Mouse (Mus musculus) limb, embryonic 11.5 days (tissue): ENCODE measurements at regions not wholly inside any gene's neighbourhood (a gene's known extent, or its start where the extent isn't known, plus 50 kb on each side); places are given as distances from the start of the nearest gene placed in this dataset.

Source experiments
- ATAC-seq: fragments of 200-750 bp; cut with Nextera tagmentation; 2 replicates; pipeline ENCODE4 v1.8.0; 2017; ENCODE audit warnings: low read depth; ENCODE audit not compliant: insufficient number of reproducible peaks, low FRiP score, low TSS enrichment
- DNase-seq: peaks from one replicate; pipeline ENCODE4 v3.0.0-alpha.2; 2015; ENCODE audit warnings: low spot score
- H3K27ac ChIP-seq: fragments of 300-500 bp; sonication (generic); replicated peaks from 2 replicates; pipeline ENCODE4 v1.5.1; 2014; ENCODE audit warnings: low read depth, mild to moderate bottlenecking, low read length
- H3K27me3 ChIP-seq: fragments of 300-500 bp; sonication (generic); 2 replicates; pipeline ENCODE4 v1.6.1; 2014; ENCODE audit warnings: mild to moderate bottlenecking, low read length, mixed read lengths; ENCODE audit not compliant: control insufficient read depth, insufficient read depth
- H3K36me3 ChIP-seq: fragments of 300-500 bp; sonication (generic); 2 replicates; pipeline ENCODE4 v1.6.1; 2014; ENCODE audit warnings: mild to moderate bottlenecking, low read length, moderate library complexity, mixed read lengths; ENCODE audit not compliant: control insufficient read depth, insufficient read depth
- H3K4me1 ChIP-seq: fragments of 300-500 bp; sonication (generic); 2 replicates; pipeline ENCODE4 v1.6.1; 2014; ENCODE audit warnings: low read length, mixed read lengths; ENCODE audit not compliant: control insufficient read depth, insufficient read depth
- H3K4me2 ChIP-seq: fragments of 300-500 bp; sonication (generic); 2 replicates; pipeline ENCODE4 v1.6.1; 2014; ENCODE audit warnings: low read depth, mild to moderate bottlenecking, moderate library complexity; ENCODE audit not compliant: severe bottlenecking
- H3K4me3 ChIP-seq: fragments of 300-500 bp; sonication (generic); 2 replicates; pipeline ENCODE4 v1.5.1; 2014; ENCODE audit warnings: low read depth, low read length
- H3K9ac ChIP-seq: fragments of 300-500 bp; sonication (generic); 2 replicates; pipeline ENCODE4 v1.6.1; 2014; ENCODE audit warnings: mild to moderate bottlenecking, low read length
- H3K9me3 ChIP-seq: fragments of 300-500 bp; sonication (generic); 2 replicates; pipeline ENCODE4 v1.6.1; 2016; ENCODE audit warnings: low read length; ENCODE audit not compliant: control insufficient read depth
- WGBS: fragments of 180-500 bp; shearing (Covaris S2); extraction: QIAGEN DNeasy Blood & Tissue Kit; methylation state at CpG from one replicate; pipeline ENCODE4 v1.1.7; 2014; 5-methylcytosine and 5-hydroxymethylcytosine counted together

DNA sequence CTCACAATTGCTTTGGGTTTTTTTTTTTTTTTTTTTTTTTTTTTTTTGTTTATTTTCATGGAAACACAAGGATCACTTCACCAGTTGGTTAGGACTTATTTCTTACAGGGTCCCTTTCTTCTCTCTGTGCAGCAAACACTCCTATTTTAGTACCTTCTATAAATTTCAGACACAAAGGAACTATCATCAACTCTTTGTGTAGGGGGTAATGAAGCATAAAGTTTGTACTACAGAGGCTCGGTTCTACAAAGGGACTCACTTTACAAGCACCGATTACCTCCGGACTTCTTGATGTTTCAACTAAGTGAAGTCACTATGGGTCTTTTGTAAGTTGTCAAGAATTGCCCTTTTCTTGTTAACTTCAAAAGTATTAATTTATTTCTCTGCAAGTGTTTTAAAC, 318.0 kb downstream of the Gja1 start:
- H3K9me3 ChIP-seq = no peaks in the 10 kb centered on the region
- 29% methylated on average over 3 of the region's 3 CpGs for WGBS
- no peak overlapping the region for H3K9ac ChIP-seq
- no peaks in the 10 kb centered on the region for H3K36me3 ChIP-seq
- DNase-seq = no peak
- H3K4me3 ChIP-seq = no peak overlapping the region
- H3K4me1 ChIP-seq = no peaks in the 10 kb centered on the region
- no peak overlapping the region for H3K4me2 ChIP-seq
- no peaks in the 10 kb centered on the region for H3K27me3 ChIP-seq
- no peak overlapping the region for H3K27ac ChIP-seq
- ATAC-seq = no peak

DNA sequence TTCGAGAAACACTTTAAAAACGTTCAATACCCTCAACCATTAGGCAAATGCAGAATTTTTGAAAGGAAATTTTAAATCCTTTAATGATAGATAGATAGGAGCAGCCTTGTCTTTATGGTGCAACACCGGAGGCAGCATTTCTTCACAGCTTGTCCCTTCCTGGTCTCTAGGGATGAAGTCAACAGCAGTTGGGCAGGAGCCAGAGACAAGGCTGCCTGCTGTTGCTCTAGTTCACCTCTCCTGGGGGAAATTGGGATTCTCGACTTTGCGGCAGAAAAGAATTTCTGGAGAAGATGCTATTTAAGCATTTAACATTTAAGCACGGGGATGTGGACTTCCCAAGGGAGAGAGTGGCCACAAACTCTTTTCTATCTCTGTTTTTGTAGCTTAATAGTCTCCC, 323.0 kb downstream of the Gja1 start:
- DNase-seq = no peak
- no peaks in the 10 kb centered on the region for H3K36me3 ChIP-seq
- no peak for ATAC-seq
- H3K4me1 ChIP-seq = no peaks in the 10 kb centered on the region
- no peak overlapping the region for H3K4me2 ChIP-seq
- H3K27me3 ChIP-seq = no peaks in the 10 kb centered on the region
- H3K9me3 ChIP-seq = no peaks in the 10 kb centered on the region
- WGBS = 78% methylated on average over 6 of the region's 6 CpGs
- H3K9ac ChIP-seq = no peak overlapping the region
- H3K27ac ChIP-seq = no peak overlapping the region
- H3K4me3 ChIP-seq = no peak overlapping the region

GRCm38 (mm10) chr10:56708411-56708810, 331.3 kb downstream of the Gja1 start:
- no peak for ATAC-seq
- no peak overlapping the region for H3K9ac ChIP-seq
- no peak overlapping the region for H3K4me2 ChIP-seq
- H3K36me3 ChIP-seq = no peaks in the 10 kb centered on the region
- no peaks in the 10 kb centered on the region for H3K9me3 ChIP-seq
- 93% methylated on average over 2 of the region's 2 CpGs for WGBS
- DNase-seq = no peak
- H3K27me3 ChIP-seq = no peaks in the 10 kb centered on the region
- no peaks in the 10 kb centered on the region for H3K4me1 ChIP-seq
- H3K4me3 ChIP-seq = no peak overlapping the region
- no peak overlapping the region for H3K27ac ChIP-seq

- Histone ChIP-seq H3K4me2 (no peak overlapping the region), H3K4me1 (no peaks in the 10 kb centered on the region), H3K4me3 (no peak overlapping the region), H3K9me3 (no peaks in the 10 kb centered on the region), H3K9ac (no peak overlapping the region), H3K36me3 (no peaks in the 10 kb centered on the region), H3K27me3 (no peaks in the 10 kb centered on the region), H3K27ac (no peak overlapping the region)
- ATAC-seq (no peak), DNase-seq (no peak)
- 86% methylated on average over 1 of the region's 1 CpGs for WGBS
Measured at GRCm38 (mm10) chr10:56708886-56709285, 331.8 kb downstream of the Gja1 start.

DNA sequence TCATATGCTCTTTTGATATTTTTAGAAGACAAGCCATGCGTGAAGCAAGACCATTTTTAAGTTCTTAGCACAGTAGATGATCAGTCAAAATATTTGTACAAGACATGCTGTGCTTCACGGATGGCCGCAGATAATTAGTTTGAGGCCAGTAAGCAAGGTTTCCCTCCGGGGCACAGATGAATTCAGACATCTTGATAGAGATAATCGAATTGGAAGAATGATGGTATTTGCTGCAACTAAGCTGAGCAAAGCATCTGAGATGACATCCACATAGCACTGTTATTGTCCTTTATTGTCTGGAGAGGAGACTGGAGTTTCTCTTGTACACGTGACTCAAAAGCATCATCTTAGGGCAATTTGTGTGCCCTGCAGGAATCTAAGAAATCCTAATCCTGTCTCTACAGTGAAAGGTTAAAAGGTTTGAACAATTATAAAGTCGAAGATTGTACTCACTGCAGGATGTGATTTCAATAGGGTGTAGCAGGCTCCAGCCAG, 335.5 kb downstream of the Gja1 start:
- no peaks in the 10 kb centered on the region for H3K27me3 ChIP-seq
- no peak overlapping the region for H3K4me3 ChIP-seq
- no peaks in the 10 kb centered on the region for H3K36me3 ChIP-seq
- WGBS = 75% methylated on average over 7 of the region's 7 CpGs
- DNase-seq = no peak
- no peak for ATAC-seq
- H3K4me2 ChIP-seq = no peak overlapping the region
- no peaks in the 10 kb centered on the region for H3K9me3 ChIP-seq
- no peak overlapping the region for H3K27ac ChIP-seq
- H3K4me1 ChIP-seq = no peaks in the 10 kb centered on the region
- no peak overlapping the region for H3K9ac ChIP-seq

- no peak for ATAC-seq
- no peaks in the 10 kb centered on the region for H3K9me3 ChIP-seq
- no peak overlapping the region for H3K4me3 ChIP-seq
- H3K4me1 ChIP-seq = no peaks in the 10 kb centered on the region
- no peak overlapping the region for H3K4me2 ChIP-seq
- no peak overlapping the region for H3K9ac ChIP-seq
- no peak overlapping the region for H3K27ac ChIP-seq
- DNase-seq = no peak
- no peaks in the 10 kb centered on the region for H3K27me3 ChIP-seq
- no peaks in the 10 kb centered on the region for H3K36me3 ChIP-seq
Measured at GRCm38 (mm10) chr10:56737073-56737472, 359.9 kb downstream of the Gja1 start.

DNA sequence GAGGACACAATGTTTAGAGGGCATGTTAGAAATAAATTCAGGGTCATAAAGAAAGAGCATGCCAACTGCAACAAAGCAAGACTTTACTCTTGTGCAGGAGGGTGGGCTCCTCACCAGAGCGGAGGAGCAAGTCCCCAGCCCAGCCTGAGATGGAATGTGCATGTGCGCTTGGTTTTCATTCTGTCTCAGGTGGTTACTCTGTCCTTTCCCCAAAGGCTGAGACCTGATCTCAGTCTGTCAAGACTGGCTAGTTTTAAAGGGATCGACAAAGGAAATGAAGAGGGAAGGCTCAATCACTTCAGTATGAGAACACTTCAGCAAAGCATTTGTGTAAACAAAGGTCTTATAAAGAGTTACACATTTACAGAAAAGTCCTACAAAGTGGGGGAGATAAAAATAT, 362.5 kb downstream of the Gja1 start:
- no peaks in the 10 kb centered on the region for H3K4me1 ChIP-seq
- H3K4me2 ChIP-seq = no peak overlapping the region
- DNase-seq (no peak), ATAC-seq (no peak)
- H3K27me3 ChIP-seq = no peaks in the 10 kb centered on the region
- H3K27ac ChIP-seq = no peak overlapping the region
- no peaks in the 10 kb centered on the region for H3K36me3 ChIP-seq
- no peak overlapping the region for H3K4me3 ChIP-seq
- H3K9me3 ChIP-seq = no peaks in the 10 kb centered on the region
- 87% methylated on average over 3 of the region's 3 CpGs for WGBS
- H3K9ac ChIP-seq = no peak overlapping the region

DNA sequence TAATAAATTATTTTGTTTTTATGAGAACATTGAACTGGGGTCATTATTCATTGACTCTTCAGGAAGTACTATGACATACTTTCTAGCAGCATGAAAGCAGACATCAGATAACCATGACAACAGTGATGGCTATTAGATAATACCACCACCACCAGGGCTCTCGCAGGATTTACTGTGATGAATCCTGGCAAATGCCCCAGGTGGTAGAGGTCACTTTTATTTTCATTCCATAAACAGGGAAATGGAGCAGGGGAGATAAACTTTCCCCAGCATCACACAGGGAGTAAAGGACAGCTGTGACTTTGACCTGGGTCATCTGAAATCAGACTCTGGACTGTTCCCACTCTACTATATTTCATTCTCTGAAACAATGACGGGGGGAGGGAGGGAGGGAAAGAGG, 375.0 kb downstream of the Gja1 start:
- ATAC-seq = no peak
- 53% methylated on average over 2 of the region's 2 CpGs for WGBS
- H3K4me1 ChIP-seq = no peaks in the 10 kb centered on the region
- H3K4me3 ChIP-seq = no peak overlapping the region
- no peak overlapping the region for H3K27ac ChIP-seq
- no peak for DNase-seq
- no peaks in the 10 kb centered on the region for H3K9me3 ChIP-seq
- no peak overlapping the region for H3K9ac ChIP-seq
- no peaks in the 10 kb centered on the region for H3K36me3 ChIP-seq
- no peaks in the 10 kb centered on the region for H3K27me3 ChIP-seq
- H3K4me2 ChIP-seq = no peak overlapping the region

GRCm38 (mm10) chr10:56753576-56753975, 376.4 kb downstream of the Gja1 start:
- no peak for DNase-seq
- Histone ChIP-seq H3K4me3 (no peak overlapping the region), H3K27ac (no peak overlapping the region), H3K36me3 (no peaks in the 10 kb centered on the region), H3K9ac (no peak overlapping the region), H3K4me2 (no peak overlapping the region), H3K4me1 (no peaks in the 10 kb centered on the region), H3K27me3 (no peaks in the 10 kb centered on the region), H3K9me3 (no peaks in the 10 kb centered on the region)
- WGBS = 76% methylated on average over 2 of the region's 2 CpGs
- ATAC-seq = no peak
